Mouse (Mus musculus) embryo, embryonic 11 days (tissue): ENCODE measurements around the gene Stau1.
"Not testable (repeated sequence)": the region's sequence is repeated elsewhere in the genome, so short reads cannot be mapped to it uniquely, and the experiment has no call there.

Experiments
- DNase-seq: peaks from one replicate; pipeline ENCODE4 v3.0.0-alpha.2; 2015

Gene Stau1

GRCm38 (mm10) chr2:166995796-166996532, at the start of gene Stau1:
Gene Stau1, minus strand, starts transcription at chr2:166996299.
- DNase-seq, result peak; percentile 100

- no peak for DNase-seq
These were observed 47.5 kb upstream of the Stau1 start for GRCm38 (mm10) chr2:167043400-167044121.

- DNase-seq, result no peak
These were observed 43.3 kb upstream of the Stau1 start for GRCm38 (mm10) chr2:167039386-167039785.

GRCm38 (mm10) chr2:167038716-167039115, 42.6 kb upstream of the Stau1 start:
- no peak for DNase-seq

GRCm38 (mm10) chr2:167038297-167038696, 42.2 kb upstream of the Stau1 start:
- no peak for DNase-seq

GRCm38 (mm10) chr2:167037710-167038109, 41.6 kb upstream of the Stau1 start:
- DNase-seq, result no peak

- DNase-seq, result peak; percentile 6
These were observed 34.4 kb upstream of the Stau1 start for GRCm38 (mm10) chr2:167030507-167030906.

- no peak for DNase-seq
These were observed 32.5 kb upstream of the Stau1 start for GRCm38 (mm10) chr2:167028553-167028952.

GRCm38 (mm10) chr2:167019396-167019795, 23.3 kb upstream of the Stau1 start:
- no peak for DNase-seq

- DNase-seq, result no peak
These were observed 19.3 kb upstream of the Stau1 start for GRCm38 (mm10) chr2:167015382-167015718.

- peak; percentile 97 for DNase-seq
These were observed 18.7 kb upstream of the Stau1 start, which contains the start of gene Ddx27 for GRCm38 (mm10) chr2:167014702-167015381. Gene Ddx27, plus strand, starts transcription at chr2:167015193.

GRCm38 (mm10) chr2:167010546-167010945, 14.4 kb upstream of the Stau1 start:
- DNase-seq, result no peak

- DNase-seq, result no peak
These were observed 13.4 kb upstream of the Stau1 start for GRCm38 (mm10) chr2:167009483-167009882.

GRCm38 (mm10) chr2:167007565-167007964, 11.5 kb upstream of the Stau1 start:
- not testable (repeated sequence) for DNase-seq

GRCm38 (mm10) chr2:167007001-167007491, 10.9 kb upstream of the Stau1 start:
- DNase-seq, result no peak

- DNase-seq, result no peak
These were observed 10.3 kb upstream of the Stau1 start for GRCm38 (mm10) chr2:167006355-167006754.

GRCm38 (mm10) chr2:167004099-167004854, 8.2 kb upstream of the Stau1 start:
- DNase-seq, result peak; percentile 79

- no peak for DNase-seq
These were observed 5.4 kb upstream of the Stau1 start for GRCm38 (mm10) chr2:167001486-167001885.

GRCm38 (mm10) chr2:166996533-166996894, 415 bp upstream of the Stau1 start:
- DNase-seq, result no peak

GRCm38 (mm10) chr2:166995021-166995795, 891 bp downstream of the Stau1 start:
- DNase-seq, result peak; percentile 34

- DNase-seq, result no peak
These were observed 4.2 kb downstream of the Stau1 start for GRCm38 (mm10) chr2:166991945-166992344.

- no peak for DNase-seq
These were observed 5.2 kb downstream of the Stau1 start for GRCm38 (mm10) chr2:166990861-166991260.
